Mouse (Mus musculus) common myeloid progenitor, adult 5-6 weeks (primary cell): Measurements from ENCODE around the gene Zp1. TPM values are rescaled to one million over a fixed set of nuclear protein-coding genes. Genes with fewer than 3 reads are reported as not detected.

Experiments
- ATAC-seq: replicated peaks from 2 replicates; pipeline ENCODE4 v1.8.0; 2016; ENCODE audit warnings: low read depth, mild to moderate bottlenecking, moderate TSS enrichment, inconsistent platforms; ENCODE audit not compliant: poor library complexity, severe bottlenecking
- total RNA-seq: library from RNA; stranded (forward); fragments of 200-1000, 187-1606 nt; gene quantifications from 2 replicates; pipeline ENCODE4 v1.2.3, GENCODE M21; 2017

Gene Zp1
- total RNA-seq, 1 experiment from 2014 or later: not detected

GRCm38 (mm10) chr19:10926666-10927065, 6.2 kb upstream of the Zp1 start:
- ATAC-seq: no peak

DNA sequence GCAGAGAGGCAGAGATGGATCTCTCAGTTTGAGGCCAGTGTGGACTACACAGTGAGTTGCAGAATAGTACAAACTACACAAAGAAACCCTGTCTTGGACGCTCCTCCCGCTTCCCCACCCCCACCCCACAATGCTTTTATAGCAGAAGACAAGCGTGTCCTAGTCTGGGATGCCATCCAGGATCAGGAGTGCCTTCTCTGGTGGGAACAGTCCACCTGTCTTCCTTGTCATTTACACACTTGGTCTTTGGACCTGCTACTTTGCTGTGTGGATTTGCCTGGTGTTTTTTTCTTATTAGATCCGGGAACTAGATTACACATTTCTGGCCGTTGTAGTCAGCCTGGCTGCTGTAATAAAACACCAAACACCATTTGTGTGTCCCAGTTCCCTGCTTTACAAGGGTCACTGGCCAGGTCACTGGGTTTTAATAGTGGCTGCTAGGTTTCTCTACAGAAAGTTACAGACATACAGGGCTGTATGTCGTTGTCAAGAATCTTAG, 5.7 kb upstream of the Zp1 start:
- no peak for ATAC-seq

- no peak for ATAC-seq
These were observed 3.8 kb upstream of the Zp1 start for GRCm38 (mm10) chr19:10924220-10924619.

GRCm38 (mm10) chr19:10921058-10921457, 626 bp upstream of the Zp1 start:
- no peak for ATAC-seq

DNA sequence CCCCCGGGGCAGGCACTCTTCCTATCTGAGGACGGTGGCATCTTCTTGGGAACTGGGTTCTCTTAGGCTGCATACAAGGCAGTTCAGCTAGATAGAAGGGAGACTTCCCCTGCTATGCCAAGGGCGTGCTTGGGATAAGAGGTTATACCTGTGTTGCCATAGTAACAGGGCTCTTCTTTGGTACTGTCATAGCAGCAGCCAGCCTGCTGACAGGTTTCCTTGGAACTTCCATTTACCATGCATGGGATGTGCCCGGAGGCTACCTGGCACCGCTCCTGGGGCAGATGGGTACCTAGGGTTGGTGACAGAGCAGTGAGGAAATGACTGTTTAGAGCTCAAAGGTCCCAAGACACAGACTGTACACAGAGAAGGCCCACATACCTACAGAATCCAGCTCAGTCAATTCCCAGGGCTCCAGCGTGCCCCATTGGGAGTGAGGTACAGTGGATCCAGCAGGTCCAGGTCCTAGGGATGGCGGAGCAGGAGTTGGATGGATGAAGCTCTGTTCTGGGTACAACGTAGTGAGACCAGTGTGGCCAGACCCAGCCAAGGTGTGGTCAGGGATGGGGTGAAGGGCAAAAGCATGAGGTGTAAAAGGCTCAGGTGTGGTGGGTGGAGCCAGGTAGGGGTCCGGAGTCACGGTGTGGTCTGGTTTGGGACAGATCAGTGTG, 2.0 kb downstream of the Zp1 start:
- ATAC-seq: no peak

GRCm38 (mm10) chr19:10916506-10916905, 3.9 kb downstream of the Zp1 start:
- no peak for ATAC-seq

DNA sequence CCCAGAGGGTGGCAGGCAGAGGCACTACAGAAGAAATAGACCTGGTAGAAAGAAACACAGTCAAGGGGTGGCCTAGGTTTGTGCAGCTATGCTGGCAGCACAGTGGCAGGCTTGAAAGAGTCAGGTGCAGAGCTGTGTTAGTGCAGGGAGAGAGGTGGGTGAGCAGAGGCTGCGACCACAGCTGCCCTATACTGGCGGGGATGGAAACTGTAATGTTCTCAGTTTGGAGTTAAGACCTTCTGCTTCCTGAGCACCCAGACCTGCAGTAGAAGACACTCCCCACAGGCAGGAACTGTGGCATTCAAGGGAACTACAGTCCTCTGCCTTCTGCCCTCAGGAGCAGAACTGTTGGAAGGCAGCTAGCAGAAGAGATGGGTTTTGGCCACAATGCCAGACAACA, 5.6 kb downstream of the Zp1 start:
- ATAC-seq: peak; percentile 65

GRCm38 (mm10) chr19:10914291-10914690, 6.1 kb downstream of the Zp1 start:
- peak; percentile 84 for ATAC-seq

- no peak for ATAC-seq
These were observed 11.2 kb downstream of the Zp1 start for GRCm38 (mm10) chr19:10909087-10909721.

GRCm38 (mm10) chr19:10907891-10908290, 12.5 kb downstream of the Zp1 start:
- ATAC-seq: peak; percentile 69

GRCm38 (mm10) chr19:10905728-10906000, 14.8 kb downstream of the Zp1 start:
- no peak for ATAC-seq

DNA sequence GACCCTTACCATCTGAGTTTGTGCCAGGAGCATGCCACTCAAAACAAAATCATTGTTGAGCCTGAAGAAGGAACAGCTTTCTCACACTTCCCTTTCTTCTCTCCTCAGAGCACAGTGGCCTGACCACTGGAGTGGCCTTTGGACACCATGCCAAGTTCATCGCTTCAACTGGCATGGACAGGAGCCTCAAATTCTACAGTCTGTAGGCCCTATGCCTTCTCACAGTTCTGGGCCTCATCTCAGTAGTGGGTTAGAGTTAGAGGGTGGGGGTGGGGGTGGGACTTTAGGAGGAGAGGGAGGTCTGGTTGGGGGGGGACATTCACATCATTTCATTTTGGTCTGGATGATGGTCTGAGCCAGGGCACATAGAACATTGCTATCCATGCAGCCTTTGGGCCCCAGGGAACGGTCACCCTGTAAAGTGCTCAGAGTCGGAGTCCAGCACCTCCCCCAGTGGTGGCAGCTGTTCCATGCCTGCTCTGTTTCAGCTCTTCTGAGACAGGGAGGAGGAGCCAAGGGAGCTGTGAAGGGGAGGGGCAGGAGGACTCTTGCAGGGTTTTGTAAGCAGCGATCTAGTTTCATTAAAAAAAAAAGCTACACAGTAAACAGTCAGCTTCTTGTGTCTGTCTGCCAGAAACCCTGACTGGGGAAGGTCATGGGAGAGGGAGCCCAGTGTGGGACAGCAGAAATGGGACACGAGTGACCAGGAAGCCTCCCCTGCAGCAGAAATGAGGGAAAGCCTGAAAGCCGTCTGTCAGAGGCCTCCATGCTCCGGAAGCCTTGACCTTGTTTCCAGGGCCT, 15.3 kb downstream of the Zp1 start:
- ATAC-seq: no peak

- ATAC-seq: no peak
These were observed 15.9 kb downstream of the Zp1 start for GRCm38 (mm10) chr19:10904512-10904911.

GRCm38 (mm10) chr19:10901046-10901445, 19.4 kb downstream of the Zp1 start:
- no peak for ATAC-seq

DNA sequence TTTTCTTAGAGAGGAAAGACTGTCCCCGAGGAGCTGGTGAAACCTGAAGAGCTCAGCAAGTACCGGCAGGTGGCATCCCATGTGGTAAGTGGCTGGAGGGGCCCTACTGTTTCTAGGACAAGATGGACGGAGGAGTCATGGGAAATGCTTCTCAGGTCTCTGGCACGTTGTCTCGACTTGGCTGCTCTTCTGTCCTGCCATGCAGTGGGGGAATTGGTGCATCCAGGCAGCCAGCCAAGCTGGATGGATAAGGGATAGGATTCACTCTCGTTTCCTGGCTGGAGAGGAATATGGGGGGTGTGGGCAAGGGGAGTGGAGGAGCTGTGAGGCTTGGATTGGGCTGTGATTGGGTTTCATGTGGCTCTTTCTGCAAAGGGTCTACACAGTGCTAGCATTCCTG, 20.1 kb downstream of the Zp1 start:
- ATAC-seq: no peak

- no peak for ATAC-seq
These were observed 22.9 kb downstream of the Zp1 start for GRCm38 (mm10) chr19:10897491-10897890.

DNA sequence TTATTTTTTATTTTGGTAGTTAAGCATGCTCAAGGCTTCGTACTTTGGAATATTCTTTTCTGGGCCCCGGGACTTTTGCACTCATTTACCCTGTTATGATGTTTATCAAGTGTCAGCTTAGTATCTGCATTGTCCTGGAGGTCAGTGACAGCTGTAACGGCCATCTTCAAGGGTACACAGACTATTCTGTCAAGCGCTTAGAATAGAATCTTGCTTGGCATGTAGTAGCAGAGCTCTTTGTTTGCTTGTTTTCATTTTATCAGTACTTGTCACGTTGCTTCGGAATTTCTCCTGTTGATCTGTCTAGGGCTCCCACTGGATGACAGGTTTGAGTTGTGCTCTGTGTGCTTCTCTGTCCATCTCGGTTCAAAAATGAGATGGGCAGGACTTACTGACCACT, 23.6 kb downstream of the Zp1 start:
- ATAC-seq: no peak

DNA sequence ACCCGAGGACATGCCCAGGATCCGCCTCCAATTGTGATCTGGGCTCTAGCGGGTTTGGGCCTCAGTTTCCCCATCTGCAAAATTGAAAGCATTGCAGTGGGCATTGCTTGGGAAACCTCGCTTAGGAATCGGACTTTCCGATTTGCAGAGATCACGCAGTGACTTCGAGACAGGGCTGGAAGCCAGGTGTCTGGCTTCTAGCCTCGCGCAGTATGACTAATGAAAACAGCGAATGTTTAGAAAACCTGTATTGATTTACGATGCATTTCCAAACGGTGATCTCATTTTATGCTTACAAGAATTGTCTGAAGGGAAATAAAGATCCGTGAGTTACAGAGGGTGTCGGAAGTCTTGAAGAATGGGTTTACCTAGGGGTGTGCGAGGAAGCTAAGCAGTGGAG, 24.7 kb downstream of the Zp1 start:
- ATAC-seq: no peak

GRCm38 (mm10) chr19:10895016-10895528, 25.4 kb downstream of the Zp1 start, which contains the start of gene Prpf19:
Gene Prpf19, plus strand, starts transcription at chr19:10895231.
- ATAC-seq: peak; percentile 96

- ATAC-seq: no peak
These were observed 28.2 kb downstream of the Zp1 start for GRCm38 (mm10) chr19:10892201-10892600.
